Mouse (Mus musculus) kidney, embryonic 16.5 days (tissue): ENCODE measurements at regions not wholly inside any gene's neighbourhood (a gene's known extent, or its start where the extent isn't known, plus 50 kb on each side); places are given as distances from the start of the nearest gene placed in this dataset.
"Not testable (repeated sequence)": the region's sequence is repeated elsewhere in the genome, so short reads cannot be mapped to it uniquely, and the experiment has no call there.

Experiments
- ATAC-seq: fragments of 200-750 bp; cut with Nextera tagmentation; 2 replicates; pipeline ENCODE4 v1.8.0; 2017; ENCODE audit warnings: moderate TSS enrichment; ENCODE audit not compliant: low FRiP score, low TSS enrichment
- H3K27ac ChIP-seq: fragments of 300-500 bp; sonication (generic); 2 replicates; pipeline ENCODE4 v1.5.1; 2014; ENCODE audit warnings: low read length
- H3K27me3 ChIP-seq: fragments of 300-500 bp; sonication (generic); 2 replicates; pipeline ENCODE4 v1.6.1; 2014; ENCODE audit warnings: low read length, control low read depth, mixed read lengths; ENCODE audit not compliant: insufficient read depth
- H3K36me3 ChIP-seq: fragments of 300-500 bp; sonication (generic); 2 replicates; pipeline ENCODE4 v1.6.1; 2014; ENCODE audit warnings: low read length, control low read depth, mixed read lengths; ENCODE audit not compliant: insufficient read depth
- H3K4me1 ChIP-seq: fragments of 300-500 bp; sonication (generic); 2 replicates; pipeline ENCODE4 v1.6.1; 2014; ENCODE audit warnings: low read length, control low read depth, mixed read lengths; ENCODE audit not compliant: insufficient read depth
- H3K4me2 ChIP-seq: fragments of 300-500 bp; sonication (generic); replicated peaks from 2 replicates; pipeline ENCODE4 v1.6.1; 2014; ENCODE audit warnings: low read depth, low read length
- H3K4me3 ChIP-seq: fragments of 300-500 bp; sonication (generic); 2 replicates; pipeline ENCODE4 v1.5.1; 2014; ENCODE audit warnings: mild to moderate bottlenecking, low read length
- H3K9ac ChIP-seq: fragments of 300-500 bp; sonication (generic); replicated peaks from 2 replicates; pipeline ENCODE4 v1.6.1; 2014; ENCODE audit warnings: low read length
- H3K9me3 ChIP-seq: fragments of 300-500 bp; sonication (generic); 2 replicates; pipeline ENCODE4 v1.6.1; 2016; ENCODE audit warnings: low read length, control low read depth
- WGBS: fragments of 180-500 bp; shearing (Covaris S2); extraction: QIAGEN DNeasy Blood & Tissue Kit; methylation state at CpG from one replicate; pipeline ENCODE4 v1.1.7; 2014; 5-methylcytosine and 5-hydroxymethylcytosine counted together

DNA sequence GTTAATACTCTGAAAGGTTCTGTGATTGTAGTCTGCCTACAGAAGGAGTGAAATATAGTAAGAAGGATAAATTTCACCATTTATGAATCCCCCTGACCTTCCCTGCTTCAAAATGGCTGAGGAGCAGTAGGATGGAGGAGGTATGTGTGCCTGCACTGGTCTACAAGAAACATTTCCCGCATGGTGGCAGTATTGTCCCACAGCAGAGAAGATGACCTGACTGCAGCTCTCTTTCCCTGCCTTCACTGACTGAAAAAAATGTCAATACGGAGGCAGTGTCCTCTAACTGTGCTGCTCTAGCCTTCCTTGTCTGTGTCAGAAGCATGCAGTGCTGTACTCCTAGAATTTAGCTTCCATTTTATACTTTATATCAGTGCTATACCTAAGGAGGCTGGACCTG lies 177.2 kb upstream of the Olfr1324 start:
- not testable (repeated sequence) for H3K27ac ChIP-seq, H3K36me3 ChIP-seq, H3K9ac ChIP-seq, H3K9me3 ChIP-seq, H3K4me3 ChIP-seq, H3K4me1 ChIP-seq, H3K27me3 ChIP-seq
- WGBS: 64% methylated on average over 2 of the region's 2 CpGs
- peak; percentile 74; the same call in 1 of the 2 replicates for ATAC-seq
- peak overlapping the region; percentile 26; the same call in 1 of the 2 replicates for H3K4me2 ChIP-seq

DNA sequence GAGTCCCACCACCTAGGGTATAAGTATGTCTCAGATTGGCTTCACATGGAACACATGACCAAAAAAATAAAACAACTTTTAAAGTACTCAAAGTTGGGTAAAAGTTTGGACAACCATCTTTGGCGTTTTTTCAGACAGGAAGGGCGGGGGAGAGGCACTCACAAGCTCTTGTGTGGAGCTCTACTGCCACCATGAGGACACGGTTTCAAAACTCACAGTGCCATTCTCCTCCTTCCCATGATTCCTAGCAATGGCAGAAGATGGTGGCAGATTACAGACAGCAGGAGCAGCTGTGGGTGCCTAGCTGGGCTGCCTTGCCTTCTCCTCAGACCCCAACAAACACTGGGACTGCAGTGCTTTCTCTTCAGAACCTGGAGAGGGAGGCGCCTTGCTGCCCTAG lies 176.7 kb upstream of the Olfr1324 start:
- Histone ChIP-seq H3K4me3 (peak overlapping the region; percentile 11; the same call in 1 of the 2 replicates), H3K4me2 (peak overlapping the region; percentile 26; the same call in 1 of the 2 replicates)
- H3K27me3 ChIP-seq, H3K9ac ChIP-seq, H3K27ac ChIP-seq, H3K36me3 ChIP-seq, ATAC-seq, H3K4me1 ChIP-seq, H3K9me3 ChIP-seq: not testable (repeated sequence)
- WGBS: 56% methylated on average over 4 of the region's 4 CpGs

DNA sequence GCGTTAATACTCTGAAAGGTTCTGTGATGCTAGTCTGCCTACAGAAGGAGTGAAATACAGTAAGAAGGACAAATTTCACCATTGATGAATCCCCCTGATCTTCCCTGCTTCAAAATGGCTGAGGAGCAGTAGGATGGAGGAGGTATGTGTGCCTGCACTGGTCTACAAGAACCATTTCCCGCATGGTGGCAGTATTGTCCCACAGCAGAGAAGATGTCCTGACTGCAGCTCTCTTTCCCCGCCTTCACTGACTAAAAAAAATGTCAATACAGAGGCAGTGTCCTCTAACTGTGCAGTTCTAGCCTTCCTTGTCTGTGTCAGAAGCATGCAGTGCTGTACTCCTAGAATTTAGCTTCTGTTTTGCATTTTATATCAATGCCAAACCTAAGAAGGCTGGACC lies 174.6 kb upstream of the Olfr1324 start:
- H3K4me1 ChIP-seq, H3K9me3 ChIP-seq, H3K27me3 ChIP-seq, H3K27ac ChIP-seq, H3K9ac ChIP-seq, H3K36me3 ChIP-seq: not testable (repeated sequence)
- WGBS: 68% methylated on average over 3 of the region's 3 CpGs
- peak; percentile 75; the same call in 1 of the 2 replicates for ATAC-seq
- Histone ChIP-seq H3K4me3 (peak overlapping the region; percentile 31), H3K4me2 (peak overlapping the region; percentile 38; the same call in 1 of the 2 replicates)

DNA sequence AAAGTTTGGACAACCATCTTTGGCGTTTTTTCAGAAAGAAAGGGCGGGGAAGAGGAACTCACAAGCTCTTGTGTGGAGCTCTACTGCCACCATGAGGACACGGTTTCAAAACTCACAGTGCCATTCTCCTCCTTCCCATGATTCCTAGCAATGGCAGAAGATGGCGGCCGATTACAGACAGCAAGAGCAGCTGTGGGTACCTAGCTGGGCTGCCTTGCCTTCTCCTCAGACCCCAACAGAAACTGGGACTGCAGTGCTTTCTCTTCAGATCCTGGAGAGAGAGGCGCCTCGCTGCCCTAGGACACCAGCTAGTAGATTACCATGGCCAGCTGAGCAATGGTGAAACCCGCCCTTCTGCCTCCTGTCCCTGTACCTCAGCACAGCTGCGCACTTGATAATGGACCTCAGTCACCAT lies 174.2 kb upstream of the Olfr1324 start:
- not testable (repeated sequence) for H3K36me3 ChIP-seq, H3K27ac ChIP-seq, H3K9me3 ChIP-seq, H3K27me3 ChIP-seq, H3K9ac ChIP-seq, H3K4me1 ChIP-seq
- peak overlapping the region; percentile 31 for H3K4me3 ChIP-seq
- peak overlapping the region; percentile 38; the same call in 1 of the 2 replicates for H3K4me2 ChIP-seq
- ATAC-seq: peak; percentile 10; the same call in 1 of the 2 replicates
- WGBS: 59% methylated on average over 9 of the region's 9 CpGs

DNA sequence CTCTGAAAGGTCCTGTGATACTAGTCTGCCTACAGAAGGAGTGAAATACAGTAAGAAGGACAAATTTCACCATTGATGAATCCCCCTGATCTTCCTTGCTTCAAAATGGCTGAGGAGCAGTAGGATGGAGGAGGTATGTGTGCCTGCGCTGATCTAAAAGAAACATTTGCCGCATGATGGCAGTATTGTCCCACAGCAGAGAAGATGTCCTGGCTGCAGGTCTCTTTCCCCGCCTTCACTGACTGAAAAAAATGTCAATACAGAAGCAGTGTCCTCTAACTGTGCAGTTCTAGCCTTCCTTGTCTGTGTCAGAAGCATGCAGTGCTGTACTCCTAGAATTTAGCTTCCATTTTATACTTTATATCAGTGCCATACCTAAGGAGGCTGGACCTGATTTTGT lies 172.0 kb upstream of the Olfr1324 start:
- peak; percentile 82 for ATAC-seq
- peak overlapping the region; percentile 33 for H3K4me3 ChIP-seq
- not testable (repeated sequence) for H3K36me3 ChIP-seq, H3K27ac ChIP-seq, H3K27me3 ChIP-seq, H3K4me1 ChIP-seq, H3K9ac ChIP-seq, H3K9me3 ChIP-seq
- WGBS: 49% methylated on average over 3 of the region's 3 CpGs
- peak overlapping the region; percentile 41 for H3K4me2 ChIP-seq

DNA sequence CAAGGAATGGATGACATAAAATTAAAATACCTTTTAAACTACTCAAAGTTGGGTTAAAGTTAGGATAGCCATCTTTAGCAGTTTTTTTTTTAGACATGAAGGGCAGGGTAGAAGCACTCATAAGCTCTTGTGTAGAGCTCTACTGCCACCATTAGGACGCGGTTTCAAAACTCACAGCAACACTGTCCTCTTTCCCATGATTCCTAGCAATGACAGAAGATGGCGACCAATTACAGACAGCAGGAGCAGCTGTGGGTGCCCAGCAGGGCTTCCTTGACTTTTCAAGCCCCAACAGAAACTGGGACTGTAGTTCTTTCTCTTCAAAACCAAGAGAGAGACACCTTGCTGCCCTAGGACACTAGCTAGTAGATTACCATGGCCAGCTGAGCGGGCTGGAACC lies 171.5 kb upstream of the Olfr1324 start:
- Histone ChIP-seq H3K4me2 (peak overlapping the region; percentile 41), H3K27ac (peak overlapping the region; percentile 53; the same call in 1 of the 2 replicates), H3K9ac (no peak overlapping the region; the same call in 1 of the 2 replicates), H3K9me3 (no peaks in the 10 kb centered on the region), H3K36me3 (peaks cover 3% of the 10 kb centered on the region; the same call in 1 of the 2 replicates), H3K27me3 (no peaks in the 10 kb centered on the region), H3K4me1 (no peaks in the 10 kb centered on the region), H3K4me3 (peak overlapping the region; percentile 33)
- ATAC-seq: peak; percentile 58; the same call in 1 of the 2 replicates
- WGBS: 52% methylated on average over 4 of the region's 4 CpGs

DNA sequence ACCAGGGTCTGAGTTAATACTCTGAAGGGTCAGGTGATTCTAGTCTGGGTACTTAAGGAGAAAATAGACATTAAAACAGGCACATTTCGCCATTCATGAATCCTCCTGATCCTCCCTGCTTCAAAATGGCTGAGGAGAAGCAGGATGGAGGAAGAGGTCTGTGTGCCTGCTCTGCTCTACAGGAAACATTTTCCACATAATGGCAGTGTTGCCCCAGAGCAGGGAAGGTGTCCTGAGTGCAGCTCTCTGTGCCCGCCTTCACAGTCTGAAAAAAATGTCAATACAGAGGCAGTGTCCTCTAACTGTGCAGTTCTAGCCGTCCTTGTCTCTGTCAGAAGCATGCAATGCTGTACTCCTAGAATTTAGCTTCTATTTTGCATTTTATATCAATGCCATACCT lies 169.3 kb upstream of the Olfr1324 start:
- WGBS: 64% methylated on average over 3 of the region's 3 CpGs
- Histone ChIP-seq H3K4me3 (peak overlapping the region; percentile 26), H3K4me2 (0 out of 2 replicates have a peak overlapping the region, but pooled peaks have one; percentile 16)
- ATAC-seq, H3K27ac ChIP-seq, H3K9me3 ChIP-seq, H3K9ac ChIP-seq, H3K4me1 ChIP-seq, H3K27me3 ChIP-seq, H3K36me3 ChIP-seq: not testable (repeated sequence)

DNA sequence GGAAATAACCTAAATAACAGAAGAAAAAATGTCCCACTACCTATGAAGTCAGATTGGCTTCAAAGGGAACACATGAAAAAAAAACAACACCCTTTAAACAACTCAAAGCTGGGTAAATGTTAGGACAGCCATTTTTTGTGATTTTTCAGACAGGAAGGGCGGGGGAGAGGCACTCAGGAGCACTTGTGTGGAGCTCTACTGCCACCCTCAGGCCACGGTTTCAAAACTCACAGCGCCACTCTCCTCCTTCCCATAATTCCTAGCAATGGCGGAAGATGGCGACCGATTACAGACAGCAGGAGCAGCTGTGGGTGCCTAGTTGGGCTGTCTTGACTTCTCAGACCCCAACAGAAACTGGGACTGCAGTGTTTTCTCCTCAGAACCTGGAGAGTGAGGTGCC lies 168.8 kb upstream of the Olfr1324 start:
- Histone ChIP-seq H3K27ac (no peak overlapping the region), H3K4me1 (no peaks in the 10 kb centered on the region), H3K4me2 (0 out of 2 replicates have a peak overlapping the region, but pooled peaks have one; percentile 16), H3K4me3 (peak overlapping the region; percentile 26), H3K36me3 (peaks cover 9% of the 10 kb centered on the region; the same call in 1 of the 2 replicates), H3K27me3 (no peaks in the 10 kb centered on the region), H3K9ac (no peak overlapping the region), H3K9me3 (no peaks in the 10 kb centered on the region)
- no peak for ATAC-seq
- 31% methylated on average over 6 of the region's 6 CpGs for WGBS

DNA sequence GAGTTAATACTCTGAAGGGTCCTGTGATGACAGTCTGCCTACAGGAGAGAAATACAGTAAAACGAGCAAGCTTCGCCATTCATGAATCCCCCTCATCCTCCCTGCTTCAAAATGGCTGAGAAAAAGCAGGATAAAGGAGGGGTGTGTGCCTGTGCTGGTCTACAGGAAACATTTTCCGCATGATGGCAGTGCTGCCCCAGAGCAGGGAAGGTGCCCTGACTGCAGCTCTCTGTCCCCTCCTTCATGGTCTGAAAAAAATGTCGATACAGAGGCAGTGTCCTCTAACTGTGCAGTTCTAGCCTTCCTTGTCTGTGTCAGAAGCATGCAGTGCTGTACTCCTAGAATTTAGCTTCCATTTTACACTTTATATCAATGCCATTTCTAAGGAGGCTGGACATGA lies 166.7 kb upstream of the Olfr1324 start:
- not testable (repeated sequence) for H3K4me2 ChIP-seq, H3K9me3 ChIP-seq, H3K27me3 ChIP-seq, H3K9ac ChIP-seq, H3K4me3 ChIP-seq, H3K4me1 ChIP-seq, H3K27ac ChIP-seq
- peaks cover 20% of the 10 kb centered on the region for H3K36me3 ChIP-seq
- WGBS: 72% methylated on average over 4 of the region's 4 CpGs
- ATAC-seq: peak; percentile 31; the same call in 1 of the 2 replicates

DNA sequence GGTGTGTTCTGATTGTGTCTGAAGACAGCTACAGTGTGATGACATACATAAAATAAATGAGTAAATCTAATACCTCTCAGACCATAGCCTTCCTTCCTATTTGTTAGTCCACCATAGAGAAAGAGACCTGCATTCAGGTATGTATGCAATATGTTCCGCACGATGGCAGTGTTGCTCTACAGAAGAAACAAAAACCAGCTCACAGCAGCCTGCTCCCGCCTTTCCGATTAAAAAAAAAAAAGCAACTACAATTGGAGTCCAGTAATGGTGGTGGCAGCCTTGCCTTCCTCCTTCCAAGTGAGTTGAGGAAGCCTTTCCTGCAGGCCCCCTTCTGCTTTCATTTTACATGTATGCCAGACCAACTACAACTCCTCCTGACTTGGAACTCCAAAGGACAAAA lies 163.2 kb upstream of the Olfr1324 start:
- Histone ChIP-seq H3K4me1 (no peaks in the 10 kb centered on the region), H3K9ac (no peak overlapping the region), H3K27ac (no peak overlapping the region), H3K36me3 (peaks cover 17% of the 10 kb centered on the region), H3K4me3 (peak overlapping the region; percentile 27; the same call in 1 of the 2 replicates), H3K27me3 (no peaks in the 10 kb centered on the region), H3K9me3 (no peaks in the 10 kb centered on the region), H3K4me2 (peak overlapping the region; percentile 36; the same call in 1 of the 2 replicates)
- 70% methylated on average over 4 of the region's 4 CpGs for WGBS
- no peak for ATAC-seq
